Mouse (Mus musculus): Measurements from ENCODE around the gene Ckap4.
"Not testable (repeated sequence)": the region's sequence is repeated elsewhere in the genome, so short reads cannot be mapped to it uniquely, and the experiment has no call there.

Ckap4 gene

DNA sequence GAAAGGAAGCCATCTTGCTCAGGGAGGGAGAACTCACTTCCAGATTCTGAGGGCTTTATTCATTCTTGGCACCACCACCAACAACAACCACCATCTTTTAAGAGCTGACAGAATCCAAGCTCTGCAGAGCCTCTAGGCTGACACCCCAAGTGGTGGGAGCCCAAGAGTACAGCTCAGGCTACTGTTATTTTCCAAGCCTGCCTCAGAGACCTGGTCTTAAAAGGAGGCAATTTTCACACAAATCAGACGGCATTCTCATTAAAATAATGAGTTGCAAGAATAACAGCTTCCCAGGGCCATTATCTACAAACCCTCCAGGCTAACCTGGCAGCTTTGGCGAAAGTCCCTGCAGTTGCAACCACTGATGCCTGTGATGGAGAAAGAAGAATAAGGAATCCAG lies 37.1 kb downstream of the Ckap4 start:
- no peak for DNase-seq

DNA sequence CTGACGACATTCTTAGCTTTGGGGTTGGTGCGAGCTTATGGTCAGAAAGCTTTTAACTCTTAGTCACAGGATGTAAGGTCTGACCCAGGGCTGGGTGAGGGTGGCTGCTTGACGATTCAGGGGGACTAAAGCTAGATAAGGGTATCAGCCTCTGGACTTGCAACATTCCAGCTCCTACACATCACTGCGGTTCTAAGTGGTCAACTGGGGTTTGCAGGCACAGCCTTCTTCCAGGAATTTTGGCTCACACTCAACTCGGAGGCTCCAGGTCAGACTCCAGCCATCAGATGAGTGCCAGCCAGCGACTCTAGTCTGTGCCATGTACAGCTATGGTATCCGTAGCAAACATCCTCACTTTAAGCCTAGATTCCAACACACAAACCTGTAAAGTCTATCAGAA lies 39.4 kb downstream of the Ckap4 start:
- no peak for DNase-seq

DNA sequence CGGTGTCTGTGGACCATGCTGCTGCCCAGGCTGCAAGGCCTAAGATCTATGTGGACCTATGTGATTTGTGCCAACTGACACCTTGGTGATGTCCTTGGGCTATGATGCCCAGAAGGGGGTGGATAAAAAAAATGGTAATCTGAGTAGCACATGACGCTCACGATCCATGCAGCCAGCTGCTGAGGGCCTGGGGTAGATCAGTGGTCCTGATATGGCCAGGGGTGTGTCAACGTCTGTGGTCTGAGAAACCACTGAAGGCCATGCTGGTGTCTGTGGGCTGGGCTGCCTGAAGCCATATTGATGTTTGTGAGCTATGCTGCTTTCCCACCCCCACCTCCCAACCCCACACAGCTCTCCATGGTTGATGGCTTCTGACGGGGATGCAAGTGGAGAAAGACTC lies 43.7 kb downstream of the Ckap4 start:
- DNase-seq, result no peak

DNA sequence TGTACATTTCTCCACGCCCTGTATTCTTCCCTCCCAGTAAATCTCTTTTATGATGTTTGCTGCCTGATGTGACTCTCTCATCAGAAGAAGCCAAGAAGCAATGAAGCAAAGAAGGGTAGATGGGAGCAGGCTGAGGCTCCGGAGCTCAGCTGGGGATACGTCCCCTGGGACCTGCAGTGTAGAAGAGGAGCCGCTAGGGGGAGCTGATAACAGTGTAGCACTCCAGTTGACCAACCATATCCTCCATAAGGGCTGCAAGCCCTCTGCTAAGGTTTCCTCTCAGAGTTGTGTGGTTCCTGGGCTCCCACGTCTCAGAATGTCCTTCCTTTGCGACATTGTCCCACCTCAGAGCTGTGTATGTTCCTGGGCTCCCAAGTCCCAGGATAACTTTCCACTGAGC lies 45.5 kb downstream of the Ckap4 start:
- DNase-seq, result peak; percentile 63 to 69

DNA sequence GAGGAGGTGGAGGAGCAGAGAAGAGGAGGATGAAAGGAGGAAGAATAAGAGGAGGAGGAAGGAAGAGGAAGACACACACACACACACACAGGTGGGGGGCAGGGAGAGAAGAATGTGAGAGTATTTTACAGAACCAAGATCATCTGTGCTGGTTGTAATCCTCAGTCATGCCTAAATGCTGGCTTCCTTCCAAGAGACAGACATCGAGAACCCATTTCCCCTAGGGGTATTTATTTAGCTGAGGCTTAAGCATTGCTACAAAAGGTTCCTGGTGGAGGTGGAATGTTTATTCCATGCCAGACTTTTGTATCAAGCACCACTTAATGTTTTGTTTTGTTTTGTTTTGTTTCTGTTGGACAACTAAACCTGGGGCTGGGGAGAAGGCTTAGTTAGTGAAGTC lies 49.2 kb downstream of the Ckap4 start:
- no peak for DNase-seq

DNA sequence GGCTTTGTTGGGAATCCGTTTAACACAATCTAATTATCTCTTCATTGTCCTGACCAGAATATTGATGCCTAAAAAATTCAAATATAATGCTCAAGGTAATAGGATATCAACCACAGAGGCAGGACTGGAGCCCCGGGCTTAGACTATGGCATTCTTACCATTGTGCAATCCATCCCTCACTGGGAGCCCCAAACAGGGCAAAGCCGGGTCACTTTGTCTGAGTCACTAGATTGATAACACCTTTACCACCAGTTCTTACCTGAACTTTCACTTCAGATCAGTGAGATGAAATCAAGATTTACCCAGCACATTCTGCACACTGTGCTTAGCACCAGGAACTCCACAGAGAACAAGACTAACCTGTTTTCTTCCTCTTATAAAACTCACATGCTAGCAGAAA lies 50.3 kb downstream of the Ckap4 start:
- DNase-seq, result no peak

DNA sequence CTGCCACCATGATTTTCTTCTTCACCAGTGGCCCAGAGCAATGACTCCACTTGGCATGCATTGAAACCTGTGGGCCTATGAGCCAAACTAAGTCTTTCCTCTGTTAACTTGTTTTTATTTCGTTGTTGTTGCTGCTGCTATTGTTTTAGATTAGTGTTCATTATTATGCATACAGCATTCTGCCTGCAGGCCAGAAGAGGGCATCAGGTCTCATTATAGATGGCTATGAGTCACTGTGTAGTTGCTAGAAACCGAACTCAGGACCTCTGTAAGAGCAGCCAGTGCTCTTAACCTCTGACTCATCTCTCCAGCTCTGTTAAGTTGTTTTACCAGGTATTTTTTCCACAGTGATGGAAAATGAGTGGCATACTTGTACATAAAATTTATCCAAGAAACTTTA lies 50.8 kb downstream of the Ckap4 start:
- no peak for DNase-seq

DNA sequence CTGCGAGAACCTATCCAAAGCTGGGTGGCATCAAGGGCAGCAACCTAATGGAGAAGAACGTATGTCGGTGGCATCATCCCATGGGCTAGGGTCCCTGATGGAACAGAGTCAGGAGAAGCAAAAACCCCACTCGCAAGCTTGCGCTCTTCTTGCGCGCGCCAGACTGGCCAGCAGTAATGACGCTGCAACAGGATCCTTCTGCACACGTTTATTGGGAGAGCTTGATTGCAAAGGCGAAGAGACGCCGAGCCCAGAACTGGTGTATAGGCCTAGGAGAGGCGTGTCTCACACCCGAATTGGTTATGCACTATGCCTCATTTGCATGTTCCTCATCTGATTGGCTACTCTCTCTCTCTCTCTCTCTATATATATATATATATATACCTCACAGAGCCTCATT lies 51.4 kb downstream of the Ckap4 start:
- DNase-seq, result not testable (repeated sequence)

DNA sequence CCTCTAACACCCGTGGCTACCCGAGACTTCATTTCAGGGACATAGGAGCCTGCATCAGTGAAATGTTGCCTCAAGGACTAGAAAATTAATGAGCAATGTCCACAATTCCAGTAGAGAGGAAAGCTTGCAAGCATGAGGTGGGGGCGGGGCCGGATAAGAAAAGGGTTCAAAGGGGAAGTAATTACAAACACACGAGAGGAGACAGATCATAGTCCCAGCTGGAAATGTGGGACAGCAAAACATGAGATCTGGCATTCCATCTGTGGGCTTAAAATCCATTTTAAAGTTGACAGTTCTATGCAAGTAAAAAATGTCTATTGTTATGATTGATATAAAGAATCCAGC lies 52.6 kb downstream of the Ckap4 start:
- DNase-seq, result no peak

DNA sequence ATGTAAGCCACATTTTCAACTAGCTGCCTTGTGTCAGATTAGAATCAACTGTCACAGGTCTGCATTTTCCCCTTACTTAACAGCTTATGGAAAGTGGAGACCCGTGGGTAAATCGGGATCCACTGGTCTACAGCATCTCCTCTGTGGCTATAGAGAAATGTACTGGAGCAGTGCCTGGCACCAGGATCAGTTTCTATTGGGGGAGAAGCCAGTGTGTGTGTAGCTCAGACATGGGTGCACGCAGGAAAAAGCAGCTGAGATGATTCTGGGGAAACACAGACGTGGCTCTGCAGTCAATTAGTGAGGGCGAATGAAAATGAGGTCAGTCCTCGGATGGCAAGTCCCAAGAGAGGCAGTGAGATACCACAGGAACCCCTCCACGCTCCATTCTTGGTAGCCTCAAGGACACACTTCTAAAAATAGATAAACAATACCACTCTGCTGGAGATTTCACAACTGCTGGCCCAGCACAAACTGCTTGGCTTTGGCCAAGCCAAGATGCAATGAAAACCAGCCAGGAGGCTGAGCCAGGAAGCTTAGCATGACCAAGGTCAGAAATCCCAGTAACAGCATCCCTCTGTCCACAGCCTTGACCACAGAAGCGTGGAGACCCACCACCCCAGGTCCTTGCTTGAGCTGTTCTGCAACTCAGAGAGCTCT lies 53.1 kb downstream of the Ckap4 start:
- no peak for DNase-seq

DNA sequence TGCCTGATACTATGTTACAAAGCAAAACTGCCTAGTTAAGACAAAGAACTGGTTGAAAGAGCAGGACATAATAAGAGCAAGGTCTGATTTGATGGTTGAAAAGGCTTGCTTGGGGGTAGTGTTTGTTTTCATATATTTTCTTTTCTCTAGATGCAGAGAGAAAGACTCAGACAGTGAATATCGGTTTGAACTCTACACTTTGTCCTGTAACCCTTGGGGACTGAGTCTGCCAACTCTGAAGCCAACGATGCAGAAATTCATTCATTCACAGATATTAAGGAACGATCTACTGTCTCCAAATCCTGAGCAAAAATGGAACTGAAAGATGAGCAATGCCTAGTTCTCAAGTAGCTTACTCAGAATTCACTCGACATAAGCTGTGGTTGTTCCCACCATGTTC lies 53.7 kb downstream of the Ckap4 start:
- no peak for DNase-seq

DNA sequence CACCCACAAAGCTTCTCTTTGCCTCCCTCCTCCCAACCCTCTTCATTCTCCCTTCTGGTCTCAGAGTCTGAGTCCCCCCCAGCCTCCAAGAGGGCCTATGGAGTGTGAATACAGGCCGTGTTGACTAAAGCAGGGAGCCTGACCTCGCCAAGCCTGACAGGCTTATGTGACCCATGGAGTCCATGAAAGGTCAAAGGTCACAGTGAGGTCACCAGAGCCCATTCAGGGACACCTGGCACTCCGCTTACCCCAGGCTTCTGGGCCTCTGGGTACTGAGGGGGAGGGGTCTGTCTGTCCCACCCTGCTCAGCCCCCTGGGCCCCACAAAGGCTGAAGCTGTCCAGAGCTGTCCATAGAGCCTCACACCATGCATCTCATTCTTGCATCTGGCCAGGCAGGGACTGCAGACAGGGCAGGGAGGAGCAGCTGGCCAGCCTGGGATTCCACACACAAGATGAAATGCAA lies 56.2 kb downstream of the Ckap4 start:
- no peak for DNase-seq

DNA sequence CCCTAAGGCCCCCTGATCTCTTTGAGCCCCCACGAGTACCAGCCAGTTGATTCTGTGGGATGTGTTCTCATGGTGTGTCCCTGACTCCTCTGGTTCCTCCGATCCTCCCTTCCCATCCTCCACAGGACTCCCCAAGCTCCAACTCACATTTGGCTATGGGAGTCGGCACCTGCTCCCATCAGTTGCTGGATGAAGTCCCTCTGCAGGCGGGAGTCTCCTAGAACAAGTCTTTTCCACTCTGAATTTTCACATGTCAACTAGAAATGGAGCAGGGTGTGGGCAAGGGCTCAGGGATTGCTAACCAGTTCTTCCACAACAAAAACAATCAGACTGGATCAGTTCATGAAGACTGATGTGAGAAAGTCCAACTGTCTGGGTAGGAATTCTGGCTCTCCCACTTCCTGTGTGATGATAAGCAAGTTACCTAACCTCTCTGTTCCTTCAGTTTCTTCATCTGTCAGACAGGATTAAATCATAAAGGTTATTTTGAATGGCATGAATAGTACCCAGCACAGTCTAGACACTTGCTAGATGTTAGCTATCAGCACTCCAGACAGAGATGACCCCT lies 56.7 kb downstream of the Ckap4 start:
- no peak for DNase-seq
